9 mouse cellular contexts compared by ENCODE assay signal in the genomic region with DNA sequence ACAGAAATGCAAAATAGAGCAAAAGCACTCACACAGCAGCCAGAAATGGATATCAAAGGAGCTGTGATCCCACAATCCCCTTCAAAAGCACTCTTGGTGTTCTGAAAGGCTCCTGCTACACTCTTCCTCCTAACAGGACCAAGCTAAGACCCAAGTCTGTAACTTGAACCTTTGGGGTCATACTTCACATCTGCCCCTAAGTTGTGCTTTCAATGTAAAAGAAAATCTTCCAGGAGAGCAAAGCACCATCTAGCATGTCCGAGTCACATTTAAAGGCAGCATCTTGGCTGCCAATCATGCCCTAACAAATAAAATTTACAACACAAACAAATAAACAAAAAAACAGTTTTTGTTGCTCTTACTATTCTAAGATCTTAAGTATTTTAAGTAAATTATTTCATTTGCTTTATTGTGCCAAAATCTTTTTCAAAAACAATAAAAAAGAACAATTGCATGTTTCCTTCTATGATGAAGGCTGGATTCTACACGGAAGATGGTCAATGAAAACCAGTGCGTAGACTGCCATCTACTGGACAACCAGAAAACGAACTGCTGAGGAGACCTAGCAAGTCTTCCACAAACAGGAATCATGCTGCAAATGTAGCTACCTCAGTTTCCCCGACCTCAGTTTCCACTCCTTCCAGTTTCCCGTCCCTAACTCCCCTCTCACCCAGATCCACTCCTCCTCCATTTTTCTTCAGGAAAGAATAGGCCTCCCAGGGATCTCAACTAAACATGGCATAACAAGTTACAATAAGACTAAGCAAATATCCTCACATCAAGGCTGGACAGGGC. TPM values are rescaled to one million over a fixed set of nuclear protein-coding genes. Genes with fewer than 3 reads are reported as not detected.
DNase-seq lines count a peak whose midpoint lies in the region; ATAC-seq and TF ChIP-seq lines count a peak whose summit lies in the region.
"Had no signal": no experiment of that assay in that cellular context is flagged by ENCODE, and none has a peak within 500 bp of the region (broad histone marks: within the 10 kb centered on the region; RNA-seq: fewer than 3 reads in every experiment).

No protein-coding gene starts in this region.

- H3K27me3 ChIP-seq in heart, adult 2 months (ENCODE audit: control insufficient read depth, insufficient read depth, low read length) = no peaks in the 10 kb centered on the region
- no peaks in the 10 kb centered on the region for H3K27me3 ChIP-seq in C2C12 (ENCODE audit: control insufficient read depth, insufficient read depth, insufficient read length)
- peaks cover 3% of the 10 kb centered on the region; the same call in 1 of the 2 replicates for H3K27me3 ChIP-seq in forebrain, embryonic 10.5 days (ENCODE audit: poor library complexity, severe bottlenecking)
- no peaks in the 10 kb centered on the region for H3K27me3 ChIP-seq in intestine, embryonic 15.5 days (replicated peaks)
- H3K27me3 ChIP-seq: lung, embryonic 15.5 days had no signal

- H3K27ac ChIP-seq in heart, adult 2 months = peak overlapping the region; percentile 37
- no peak overlapping the region for H3K27ac ChIP-seq in bone marrow, adult 2 months (ENCODE audit: control insufficient read depth, insufficient read depth, low read depth, low read length, poor library complexity)
- no peak overlapping the region for H3K27ac ChIP-seq in forebrain, embryonic 10.5 days
- no peak overlapping the region for H3K27ac ChIP-seq in intestine, embryonic 15.5 days
- H3K27ac ChIP-seq: lung, embryonic 15.5 days had no signal

- TF ChIP-seq CTCF in heart, adult 2 months (IDR thresholded peaks at IDR 0.05) = peak; percentile 91
- TF ChIP-seq CTCF in C2C12 (IDR thresholded peaks at IDR 0.05; ENCODE audit: control insufficient read depth, insufficient read depth, insufficient read length) = peak; percentile 66
- peak; percentile 38 for TF ChIP-seq CTCF in bone marrow, adult 2 months (IDR thresholded peaks at IDR 0.05; ENCODE audit: control insufficient read depth, insufficient read depth, low read length)

- H3K4me2 ChIP-seq in intestine, embryonic 15.5 days (replicated peaks) = no peak overlapping the region
- H3K4me2 ChIP-seq: lung, embryonic 15.5 days had no signal

- ATAC-seq in intestine, embryonic 15.5 days = peak; percentile 68; the same call in 1 of the 2 replicates

- no peak for TF ChIP-seq POLR2A in heart, adult 2 months (IDR thresholded peaks at IDR 0.05; ENCODE audit: insufficient read depth, low read depth, low read length)
- TF ChIP-seq POLR2A in bone marrow, adult 2 months (IDR thresholded peaks at IDR 0.05; ENCODE audit: borderline replicate concordance, control insufficient read depth, low read depth, low read length) = no peak

- intact Hi-C loops in heart, adult 2 months (cut with DNase I) = loop anchor here (1.0 to 5.0 kb wide), 4 partner anchors 52 to 254 kb away; partner anchors contain the start of gene Cav1
- intact Hi-C loops in heart, postnatal 25 days (cut with DNase I) = loop anchor here (1.0 to 5.0 kb wide), 6 partner anchors 52 to 332 kb away; partner anchors contain the start of gene Cav1

- peak; percentile 25 to 29 for DNase-seq in heart, adult 2 months
- no peak for DNase-seq in heart, postnatal 25 days (ENCODE audit: low spot score)
- DNase-seq in forebrain, embryonic 10.5 days (ENCODE audit: extremely low spot score, low spot score) = peak; percentile 19
- peak; percentile 54 for DNase-seq in lung, postnatal 14 days
- peak; percentile 54 for DNase-seq in skeletal muscle tissue, adult 2 months (ENCODE audit: low read depth, low spot score)

- H3K79me3 ChIP-seq in C2C12 (ENCODE audit: low read depth) = no peaks in the 10 kb centered on the region

- H3K4me3 ChIP-seq in heart, adult 2 months = no peak overlapping the region
- H3K4me3 ChIP-seq in C2C12 (ENCODE audit: insufficient read depth, poor library complexity, severe bottlenecking) = no peak overlapping the region
- no peak overlapping the region for H3K4me3 ChIP-seq in bone marrow, adult 2 months (replicated peaks; ENCODE audit: control insufficient read depth, low read depth, low read length)
- no peak overlapping the region for H3K4me3 ChIP-seq in forebrain, embryonic 10.5 days
- H3K4me3 ChIP-seq in intestine, embryonic 15.5 days (replicated peaks) = no peak overlapping the region
- H3K4me3 ChIP-seq: lung, embryonic 15.5 days had no signal

- H3K4me1 ChIP-seq in heart, adult 2 months (ENCODE audit: control insufficient read depth, insufficient read depth, low read length) = peaks cover 1% of the 10 kb centered on the region
- peaks cover 2% of the 10 kb centered on the region; the same call in 1 of the 2 replicates for H3K4me1 ChIP-seq in bone marrow, adult 2 months (ENCODE audit: control insufficient read depth, insufficient read depth, low read length)
- no peaks in the 10 kb centered on the region for H3K4me1 ChIP-seq in forebrain, embryonic 10.5 days
- no peaks in the 10 kb centered on the region for H3K4me1 ChIP-seq in intestine, embryonic 15.5 days (replicated peaks)
- H3K4me1 ChIP-seq: lung, embryonic 15.5 days had no signal

- H3ac ChIP-seq in C2C12 (ENCODE audit: control insufficient read depth, insufficient read length, low read depth) = no peak overlapping the region

- no peak overlapping the region for H3K9ac ChIP-seq in heart, adult 2 months (ENCODE audit: low read depth, low read length)
- H3K9ac ChIP-seq in intestine, embryonic 15.5 days = no peak overlapping the region
- H3K9ac ChIP-seq: lung, embryonic 15.5 days had no signal

- no peaks in the 10 kb centered on the region for H3K79me2 ChIP-seq in heart, adult 2 months (replicated peaks; ENCODE audit: control insufficient read depth, insufficient read depth, low read length)
- H3K79me2 ChIP-seq in C2C12 (ENCODE audit: control insufficient read depth, insufficient read depth) = no peaks in the 10 kb centered on the region

- WGBS in heart, adult 2 months = 10% methylated on average over 6 of the region's 6 CpGs
- 12% methylated on average over 6 of the region's 6 CpGs for WGBS in bone marrow, adult 2 months
- 20% methylated on average over 6 of the region's 6 CpGs for WGBS in forebrain, embryonic 10.5 days
- 19% methylated on average over 6 of the region's 6 CpGs for WGBS in intestine, embryonic 15.5 days

- peaks cover 4% of the 10 kb centered on the region for H3K36me3 ChIP-seq in heart, adult 2 months (ENCODE audit: control insufficient read depth, insufficient read depth, low read length)
- no peaks in the 10 kb centered on the region for H3K36me3 ChIP-seq in C2C12 (ENCODE audit: control insufficient read depth, insufficient read depth)
- H3K36me3 ChIP-seq in forebrain, embryonic 10.5 days (replicated peaks) = no peaks in the 10 kb centered on the region
- H3K36me3 ChIP-seq in intestine, embryonic 15.5 days = no peaks in the 10 kb centered on the region
- H3K36me3 ChIP-seq: lung, embryonic 15.5 days had no signal

- 0 out of 2 replicates have a peak, but pooled peaks have one; percentile 56 for TF ChIP-seq EP300 in heart, adult 2 months (IDR thresholded peaks at IDR 0.05; ENCODE audit: insufficient read depth, low read depth, low read length)

- H3K9me3 ChIP-seq in forebrain, embryonic 10.5 days = no peaks in the 10 kb centered on the region
- no peaks in the 10 kb centered on the region for H3K9me3 ChIP-seq in intestine, embryonic 15.5 days
- H3K9me3 ChIP-seq: lung, embryonic 15.5 days had no signal

TF ChIP-seq in C2C12, 6 proteins besides CTCF, POLR2A, EP300 and RAD21:
- TF ChIP-seq MYOD1 (IDR thresholded peaks at IDR 0.05; ENCODE audit: control insufficient read depth, insufficient read length, low read depth) (no peak), USF1 (IDR thresholded peaks at IDR 0.05; ENCODE audit: low read depth) (no peak), MAX (IDR thresholded peaks at IDR 0.05) (no peak), FOSL1 (IDR thresholded peaks at IDR 0.05; ENCODE audit: insufficient read depth, low read length, poor library complexity, severe bottlenecking) (no peak), MYOG (IDR thresholded peaks at IDR 0.05; ENCODE audit: control insufficient read depth, extremely low read depth, insufficient read length) (no peak)

RNA-seq across cellular contexts. Expression of gene Cav1, which starts 53.0 kb away (rescaled TPM):
- total RNA-seq in heart, adult 2 months (2021) = 100 to 1,000 TPM; 207 to 212 TPM
- 483 and 602 TPM in 2 replicates for polyA plus RNA-seq in heart, adult 2 months (2012; rRNA removed)
- total RNA-seq in heart, postnatal 25 days (2021) = 100 to 1,000 TPM; 242 to 304 TPM
- polyA plus RNA-seq in C2C12 (2012; fragmentation: generic; extraction: Trizol) = 24.5 TPM
- polyA plus RNA-seq in bone marrow, adult 2 months (2011; ENCODE audit: insufficient read depth, insufficient read length, low replicate concordance, missing spikeins) = 9.4 and 10.9 TPM in 2 replicates
- 4.7 and 5.6 TPM in 2 replicates for polyA plus RNA-seq in forebrain, embryonic 10.5 days (2016; fragmentation: Nextera tagmentation; extraction: Ambion mirVana)
- 178 and 201 TPM in 2 replicates for polyA plus RNA-seq in intestine, embryonic 15.5 days (2015; fragmentation: Nextera tagmentation; extraction: Ambion mirVana)

Comparison
In these comparisons a context has a peak if more than half of its experiments do, and no peak if none do; other contexts are left out.
1. CTCF ChIP-seq: peak in every context shown above with its lines; median percentile 91 in heart, adult 2 months; 66 in C2C12; 38 in bone marrow, adult 2 months.